Mouse (Mus musculus) megakaryocyte, embryonic 14.5 days (primary cell): ENCODE results near the gene Map3k12.

ENCODE experiments used
- FLI1 ChIP-seq: IDR thresholded peaks from 2 replicates; pipeline ENCODE4 v1.6.1; 2012; ENCODE audit warnings: low read length, inconsistent platforms, mixed read lengths
- GATA1 ChIP-seq: IDR thresholded peaks from 3 replicates; pipeline ENCODE4 v1.6.1; 2012; ENCODE audit warnings: mixed read lengths, low read length, inconsistent platforms, borderline replicate concordance

GRCm38 (mm10) chr15:102546246-102546645, 29.4 kb upstream of the Map3k12 start:
- no peak for TF ChIP-seq GATA1
- TF ChIP-seq FLI1 = no peak
